Mouse (Mus musculus) ES-E14 (cell line): Measurements from ENCODE around the gene Mbtd1. TPM values are rescaled to one million over a fixed set of nuclear protein-coding genes. Genes with fewer than 3 reads are reported as not detected.

ENCODE experiments used
- DNase-seq: peaks from one replicate; pipeline ENCODE4 v3.0.0-alpha.2; 2013; ENCODE audit warnings: low read depth, low spot score
- H3K27ac ChIP-seq: 2 replicates; pipeline ENCODE4 v1.5.1; 2012; ENCODE audit warnings: low read depth, mild to moderate bottlenecking, low read length, moderate library complexity, mixed read lengths; ENCODE audit not compliant: poor library complexity, insufficient read depth, severe bottlenecking
- H3K36me3 ChIP-seq: 2 replicates; pipeline ENCODE4 v1.6.1; 2012; ENCODE audit warnings: mild to moderate bottlenecking, low read length, moderate library complexity, mixed read lengths; ENCODE audit not compliant: control insufficient read depth, poor library complexity, insufficient read depth, severe bottlenecking
- H3K4me1 ChIP-seq, 2 experiments: fragments of 150-350 bp in 1 of 2; sonication (generic) in 1 of 2; 2 replicates each; pipeline ENCODE4 v1.6.1; 2012; ENCODE audit warnings: low read length in 2 of 2, mild to moderate bottlenecking in 1 of 2, mixed read lengths in 1 of 2; ENCODE audit not compliant: control insufficient read depth in 2 of 2, insufficient read depth in 2 of 2, poor library complexity in 1 of 2
- H3K4me3 ChIP-seq, 2 experiments: fragments of 150-350 bp in 1 of 2; sonication (generic) in 1 of 2; 2 replicates each; pipeline ENCODE4 v1.5.1; 2012; ENCODE audit warnings: low read length in 2 of 2, low read depth in 1 of 2, mild to moderate bottlenecking in 1 of 2, mixed read lengths in 1 of 2; ENCODE audit not compliant: insufficient read depth in 1 of 2, poor library complexity in 1 of 2, severe bottlenecking in 1 of 2
- H3K9ac ChIP-seq: 2 replicates; pipeline ENCODE4 v1.6.1; 2012; ENCODE audit warnings: low read depth, mild to moderate bottlenecking, low read length, mixed read lengths; ENCODE audit not compliant: poor library complexity, insufficient read depth, severe bottlenecking
- H3K9me3 ChIP-seq: fragments of 150-350 bp; sonication (generic); 2 replicates; pipeline ENCODE4 v1.6.1; 2012; ENCODE audit warnings: low read depth, mild to moderate bottlenecking, low read length; ENCODE audit not compliant: control insufficient read depth, insufficient read depth
- CHD2 ChIP-seq: IDR thresholded peaks from 2 replicates; pipeline ENCODE4 v1.6.1; 2014; ENCODE audit warnings: mild to moderate bottlenecking, low read depth, low read length, inconsistent platforms
- HCFC1 ChIP-seq: IDR thresholded peaks from 2 replicates; pipeline ENCODE4 v1.6.1; 2012; ENCODE audit warnings: low read length, inconsistent platforms, borderline replicate concordance; ENCODE audit not compliant: insufficient read depth
- MAFK ChIP-seq: IDR thresholded peaks from 2 replicates; pipeline ENCODE4 v1.6.1; 2014; ENCODE audit warnings: mild to moderate bottlenecking, low read depth, low read length, inconsistent platforms; ENCODE audit not compliant: insufficient read depth
- ZC3H11A ChIP-seq: IDR thresholded peaks from 2 replicates; pipeline ENCODE4 v1.6.1; 2012; ENCODE audit warnings: low read depth, mild to moderate bottlenecking, inconsistent platforms, low read length, borderline replicate concordance
- ZNF384 ChIP-seq: IDR thresholded peaks from 2 replicates; pipeline ENCODE4 v1.6.1; 2012; ENCODE audit warnings: low read depth, low read length, inconsistent platforms
- in situ Hi-C, 2 experiments: fragments of 600-800 bp; cut with MboI; formaldehyde crosslinking; loops; one replicate each; pipeline ENCODE4 v1.15.1; 2025; ENCODE audit warnings: low sequenced_read_pairs in 2 of 2, inconsistent platforms in 1 of 2; ENCODE audit not compliant: unreplicated experiment in 2 of 2
- total RNA-seq: library from RNA; depleted of rRNA; stranded (reverse); fragments of 300-350 nt; gene quantifications from 2 replicates; pipeline ENCODE4 v1.2.3, GENCODE M21; 2012

Gene Mbtd1
- total RNA-seq, 1 experiment: 68.0 TPM

- DNase-seq: no peak
- in situ Hi-C loops: no loop called here
- peaks cover 54% of the 10 kb centered on the region for H3K36me3 ChIP-seq
- peak overlapping the region; percentile 85 for H3K27ac ChIP-seq
- H3K9me3 ChIP-seq: no peaks in the 10 kb centered on the region
- peak overlapping the region; percentile 89 for H3K9ac ChIP-seq
- H3K4me3 ChIP-seq: peak overlapping the region; percentile 75 to 83
- no peak for TF ChIP-seq ZC3H11A
- TF ChIP-seq HCFC1: no peak
- no peak for TF ChIP-seq CHD2
- no peak for TF ChIP-seq MAFK
- TF ChIP-seq ZNF384: no peak
- H3K4me1 ChIP-seq: peaks cover 3 to 17% of the 10 kb centered on the region in 2 experiments
Observed at GRCm38 (mm10) chr11:93954738-93955255, 69.1 kb downstream of the Mbtd1 start.

DNA sequence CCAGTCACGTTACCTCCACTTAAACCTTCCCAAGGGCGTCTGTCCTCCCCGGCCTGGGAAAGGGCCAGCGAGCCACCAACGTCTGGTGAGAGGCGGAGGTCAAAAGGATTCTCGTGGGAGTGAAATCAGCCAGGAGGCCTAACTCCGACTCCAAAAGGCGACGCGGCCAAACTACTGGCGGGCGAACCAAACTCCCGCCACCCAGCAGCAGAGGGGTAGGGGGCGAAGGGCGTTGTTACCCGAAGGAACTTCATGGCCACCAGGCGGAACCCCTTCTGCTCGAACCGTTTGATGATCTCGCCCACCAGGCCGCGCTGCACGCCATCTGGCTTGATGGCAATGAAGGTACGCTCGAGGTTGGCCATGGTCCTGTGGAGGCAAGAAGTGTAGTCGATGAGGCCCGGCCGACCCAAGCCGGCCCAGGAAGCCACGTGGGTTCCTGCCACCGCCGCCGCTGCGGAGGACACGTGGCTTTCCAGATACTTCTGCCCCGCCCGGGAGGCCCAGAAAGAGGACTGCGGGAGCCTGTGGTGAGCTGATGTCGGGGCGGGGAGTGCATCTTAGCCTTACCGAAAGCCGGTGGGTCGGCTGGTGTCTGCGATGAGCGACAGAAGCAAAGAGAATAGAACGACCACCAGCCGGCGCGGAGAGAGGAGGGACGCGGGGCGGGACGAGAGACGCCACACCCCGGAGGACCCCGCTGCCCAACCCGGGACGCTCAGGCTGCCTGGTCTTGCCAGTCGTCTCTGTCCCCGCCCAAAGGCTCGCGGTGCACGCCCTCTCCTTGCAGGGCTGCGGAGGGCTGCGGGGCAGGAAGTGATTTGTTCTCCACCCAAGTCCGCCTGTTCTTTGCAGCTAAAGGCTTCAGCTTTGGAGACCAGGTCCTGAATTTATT is 69.9 kb downstream of the Mbtd1 start:
- H3K36me3 ChIP-seq: peaks cover 51% of the 10 kb centered on the region
- peak overlapping the region; percentile 85 for H3K27ac ChIP-seq
- H3K4me1 ChIP-seq: peaks cover 3 to 17% of the 10 kb centered on the region in 2 experiments
- DNase-seq: peak; percentile 89
- TF ChIP-seq ZNF384 (no peak), HCFC1 (no peak), MAFK (no peak), CHD2 (no peak), ZC3H11A (no peak)
- in situ Hi-C loops: no loop called here
- peak overlapping the region; percentile 89 for H3K9ac ChIP-seq
- peak overlapping the region; percentile 75 to 83 for H3K4me3 ChIP-seq
- H3K9me3 ChIP-seq: no peaks in the 10 kb centered on the region

DNA sequence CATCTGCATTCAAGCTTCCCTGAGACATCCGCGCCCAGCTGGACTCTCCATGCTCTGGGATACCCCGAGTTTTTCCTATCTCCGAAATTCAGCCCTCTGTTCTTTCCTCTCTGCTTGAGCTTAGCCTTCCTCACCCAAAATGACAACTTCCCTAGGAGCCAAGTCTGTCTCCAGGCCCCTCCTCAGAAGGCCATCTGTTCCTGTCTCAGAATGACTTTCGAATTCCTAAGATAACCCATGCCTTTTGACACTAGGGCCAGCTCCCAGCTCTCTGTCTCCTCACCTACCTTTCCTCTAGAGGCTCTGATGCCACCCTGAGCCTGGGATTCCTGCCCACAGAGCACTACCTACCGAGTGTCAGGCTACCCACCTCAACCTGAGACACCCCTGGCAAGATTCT is 70.5 kb downstream of the Mbtd1 start, which contains the start of gene Nme2:
Nme2 (minus strand) TSS at position 101 of the 400 bp plus-strand sequence.
- peak within 1 kb of the TSS; percentile 89 for H3K9ac ChIP-seq
- TF ChIP-seq ZNF384 (no peak), HCFC1 (no peak), ZC3H11A (no peak), CHD2 (no peak), MAFK (no peak)
- H3K9me3 ChIP-seq: no peaks in the 10 kb centered on the region
- DNase-seq: no peak
- peak within 1 kb of the TSS; percentile 85 for H3K27ac ChIP-seq
- in situ Hi-C loops: no loop called here
- H3K36me3 ChIP-seq: peaks cover 50% of the 10 kb centered on the region
- peaks cover 3 to 17% of the 10 kb centered on the region in 2 experiments for H3K4me1 ChIP-seq
- peak within 1 kb of the TSS; percentile 75 to 83 for H3K4me3 ChIP-seq

- in situ Hi-C loops: no loop called here
- no peak for DNase-seq
- Histone ChIP-seq H3K9me3 (no peaks in the 10 kb centered on the region), H3K27ac (peak overlapping the region; percentile 74; the same call in 1 of the 2 replicates), H3K36me3 (peaks cover 50% of the 10 kb centered on the region), H3K4me1 (peaks cover 3 to 17% of the 10 kb centered on the region in 2 experiments), H3K9ac (no peak overlapping the region), H3K4me3 (no peak overlapping the region)
- TF ChIP-seq MAFK: no peak
- TF ChIP-seq ZNF384: no peak
- no peak for TF ChIP-seq CHD2
- TF ChIP-seq HCFC1: no peak
- TF ChIP-seq ZC3H11A: no peak
Observed at GRCm38 (mm10) chr11:93957031-93957555, 71.4 kb downstream of the Mbtd1 start.
